Mouse (Mus musculus): ENCODE data around the gene Klhl2. TPM values are rescaled to one million over a fixed set of nuclear protein-coding genes. Genes with fewer than 3 reads are reported as not detected.

Gene Klhl2
- polyA plus RNA-seq, 1 experiment from 2014 or later: 33.8 TPM

GRCm38 (mm10) chr8:64788715-64789114, 61.1 kb downstream of the Klhl2 start:
- Histone ChIP-seq H3K4me1 (replicated peaks; ENCODE audit: control insufficient read depth, insufficient read depth, low read length) (0 out of 2 replicates have a peak, but pooled peaks cover 9% of the 10 kb centered on the region), H3K36me3 (replicated peaks; ENCODE audit: control insufficient read depth, insufficient read depth) (no peaks in the 10 kb centered on the region), H3K9me3 (ENCODE audit: control insufficient read depth, low read length) (no peaks in the 10 kb centered on the region), H3K27me3 (ENCODE audit: control insufficient read depth, insufficient read depth, low read length) (no peaks in the 10 kb centered on the region), H3K4me2 (replicated peaks) (no peak overlapping the region), H3K4me3 (replicated peaks; ENCODE audit: low read length) (no peak overlapping the region), H3K9ac (no peak overlapping the region), H3K27ac (no peak overlapping the region)
- DNase-seq (ENCODE audit: low spot score) (no peak), ATAC-seq (ENCODE audit: low FRiP score) (no peak)
- 95% methylated on average over 4 of the region's 4 CpGs for WGBS

GRCm38 (mm10) chr8:64786801-64787200, 63.0 kb downstream of the Klhl2 start:
- Histone ChIP-seq H3K27me3 (ENCODE audit: control insufficient read depth, insufficient read depth, low read length) (no peaks in the 10 kb centered on the region), H3K4me2 (replicated peaks) (no peak overlapping the region), H3K36me3 (replicated peaks; ENCODE audit: control insufficient read depth, insufficient read depth) (no peaks in the 10 kb centered on the region), H3K9ac (no peak overlapping the region), H3K4me1 (replicated peaks; ENCODE audit: control insufficient read depth, insufficient read depth, low read length) (0 out of 2 replicates have a peak, but pooled peaks cover 9% of the 10 kb centered on the region), H3K4me3 (replicated peaks; ENCODE audit: low read length) (no peak overlapping the region), H3K27ac (no peak overlapping the region), H3K9me3 (ENCODE audit: control insufficient read depth, low read length) (no peaks in the 10 kb centered on the region)
- DNase-seq (ENCODE audit: low spot score) (no peak), ATAC-seq (ENCODE audit: low FRiP score) (no peak)
- 92% methylated on average over 2 of the region's 2 CpGs for WGBS

- Histone ChIP-seq H3K4me1 (replicated peaks; ENCODE audit: control insufficient read depth, insufficient read depth, low read length) (no peaks in the 10 kb centered on the region), H3K4me2 (replicated peaks) (no peak overlapping the region), H3K9me3 (ENCODE audit: control insufficient read depth, low read length) (no peaks in the 10 kb centered on the region), H3K9ac (no peak overlapping the region), H3K27ac (no peak overlapping the region), H3K4me3 (replicated peaks; ENCODE audit: low read length) (no peak overlapping the region), H3K36me3 (replicated peaks; ENCODE audit: control insufficient read depth, insufficient read depth) (no peaks in the 10 kb centered on the region), H3K27me3 (ENCODE audit: control insufficient read depth, insufficient read depth, low read length) (no peaks in the 10 kb centered on the region)
- 92% methylated on average over 5 of the region's 5 CpGs for WGBS
- DNase-seq (ENCODE audit: low spot score): no peak
- no peak for ATAC-seq (ENCODE audit: low FRiP score)
These were observed 65.6 kb downstream of the Klhl2 start for GRCm38 (mm10) chr8:64784235-64784634.

- no peak overlapping the region for H3K4me2 ChIP-seq (replicated peaks)
- 79% methylated on average over 6 of the region's 6 CpGs for WGBS
- ATAC-seq (ENCODE audit: low FRiP score): no peak
These were observed 67.9 kb downstream of the Klhl2 start for GRCm38 (mm10) chr8:64781947-64782346.

GRCm38 (mm10) chr8:64777925-64778324, 71.9 kb downstream of the Klhl2 start:
- 72% methylated on average over 9 of the region's 9 CpGs for WGBS
- no peaks in the 10 kb centered on the region for H3K27me3 ChIP-seq (ENCODE audit: control insufficient read depth, insufficient read depth, low read length)
- ATAC-seq (ENCODE audit: low FRiP score) (0 out of 2 replicates have a peak, but pooled peaks have one; percentile 22), DNase-seq (ENCODE audit: low spot score) (no peak)
- no peak overlapping the region for H3K4me3 ChIP-seq (replicated peaks; ENCODE audit: low read length)
- H3K4me1 ChIP-seq (replicated peaks; ENCODE audit: control insufficient read depth, insufficient read depth, low read length): no peaks in the 10 kb centered on the region
- H3K36me3 ChIP-seq (replicated peaks; ENCODE audit: control insufficient read depth, insufficient read depth): no peaks in the 10 kb centered on the region; the same call in 1 of the 2 replicates
- H3K27ac ChIP-seq: no peak overlapping the region
- no peak overlapping the region for H3K9ac ChIP-seq
- no peak overlapping the region for H3K4me2 ChIP-seq (replicated peaks)
- H3K9me3 ChIP-seq (ENCODE audit: control insufficient read depth, low read length): no peaks in the 10 kb centered on the region

More at GRCm38 (mm10) chr8:64781947-64782346, 67.9 kb downstream of the Klhl2 start:
- H3K9me3 ChIP-seq (ENCODE audit: control insufficient read depth, low read length): no peaks in the 10 kb centered on the region
- H3K9ac ChIP-seq: no peak overlapping the region
- H3K27ac ChIP-seq: no peak overlapping the region
- no peaks in the 10 kb centered on the region for H3K27me3 ChIP-seq (ENCODE audit: control insufficient read depth, insufficient read depth, low read length)
- no peak overlapping the region for H3K4me3 ChIP-seq (replicated peaks; ENCODE audit: low read length)
- no peaks in the 10 kb centered on the region; the same call in 1 of the 2 replicates for H3K36me3 ChIP-seq (replicated peaks; ENCODE audit: control insufficient read depth, insufficient read depth)
- DNase-seq (ENCODE audit: low spot score): no peak
- H3K4me1 ChIP-seq (replicated peaks; ENCODE audit: control insufficient read depth, insufficient read depth, low read length): no peaks in the 10 kb centered on the region

- H3K4me1 ChIP-seq (replicated peaks; ENCODE audit: control insufficient read depth, insufficient read depth, low read length): no peaks in the 10 kb centered on the region
- H3K27me3 ChIP-seq (ENCODE audit: control insufficient read depth, insufficient read depth, low read length): no peaks in the 10 kb centered on the region
- H3K9ac ChIP-seq: no peak overlapping the region
- H3K27ac ChIP-seq: no peak overlapping the region
- H3K9me3 ChIP-seq (ENCODE audit: control insufficient read depth, low read length): no peaks in the 10 kb centered on the region
- DNase-seq (ENCODE audit: low spot score): no peak
- ATAC-seq (ENCODE audit: low FRiP score): no peak
- H3K4me3 ChIP-seq (replicated peaks; ENCODE audit: low read length): no peak overlapping the region
- 98% methylated on average over 6 of the region's 6 CpGs for WGBS
- H3K4me2 ChIP-seq (replicated peaks): no peak overlapping the region
- peaks cover 5% of the 10 kb centered on the region; the same call in 1 of the 2 replicates for H3K36me3 ChIP-seq (replicated peaks; ENCODE audit: control insufficient read depth, insufficient read depth)
These were observed 75.7 kb downstream of the Klhl2 start for GRCm38 (mm10) chr8:64774136-64774535.

GRCm38 (mm10) chr8:64770814-64771213, 79.0 kb downstream of the Klhl2 start:
- ATAC-seq (ENCODE audit: low FRiP score) (no peak), DNase-seq (ENCODE audit: low spot score) (no peak)
- Histone ChIP-seq H3K4me2 (replicated peaks) (no peak overlapping the region), H3K4me1 (replicated peaks; ENCODE audit: control insufficient read depth, insufficient read depth, low read length) (no peaks in the 10 kb centered on the region), H3K27me3 (ENCODE audit: control insufficient read depth, insufficient read depth, low read length) (no peaks in the 10 kb centered on the region), H3K27ac (no peak overlapping the region), H3K4me3 (replicated peaks; ENCODE audit: low read length) (no peak overlapping the region), H3K9ac (no peak overlapping the region), H3K36me3 (replicated peaks; ENCODE audit: control insufficient read depth, insufficient read depth) (0 out of 2 replicates have a peak, but pooled peaks cover 5% of the 10 kb centered on the region), H3K9me3 (ENCODE audit: control insufficient read depth, low read length) (no peaks in the 10 kb centered on the region)
- 95% methylated on average over 7 of the region's 7 CpGs for WGBS

GRCm38 (mm10) chr8:64769586-64769985, 80.2 kb downstream of the Klhl2 start:
- no peaks in the 10 kb centered on the region for H3K4me1 ChIP-seq (replicated peaks; ENCODE audit: control insufficient read depth, insufficient read depth, low read length)
- ATAC-seq (ENCODE audit: low FRiP score): no peak
- H3K9me3 ChIP-seq (ENCODE audit: control insufficient read depth, low read length): no peaks in the 10 kb centered on the region

GRCm38 (mm10) chr8:64768645-64769044, 81.2 kb downstream of the Klhl2 start:
- Histone ChIP-seq H3K4me2 (replicated peaks) (no peak overlapping the region), H3K9ac (no peak overlapping the region), H3K27me3 (ENCODE audit: control insufficient read depth, insufficient read depth, low read length) (no peaks in the 10 kb centered on the region), H3K27ac (no peak overlapping the region), H3K9me3 (ENCODE audit: control insufficient read depth, low read length) (no peaks in the 10 kb centered on the region), H3K4me3 (replicated peaks; ENCODE audit: low read length) (no peak overlapping the region), H3K4me1 (replicated peaks; ENCODE audit: control insufficient read depth, insufficient read depth, low read length) (no peaks in the 10 kb centered on the region), H3K36me3 (replicated peaks; ENCODE audit: control insufficient read depth, insufficient read depth) (peaks cover 5% of the 10 kb centered on the region; the same call in 1 of the 2 replicates)
- 92% methylated on average over 7 of the region's 9 CpGs for WGBS
- DNase-seq (ENCODE audit: low spot score) (no peak), ATAC-seq (ENCODE audit: low FRiP score) (no peak)

More at GRCm38 (mm10) chr8:64769586-64769985, 80.2 kb downstream of the Klhl2 start:
- Histone ChIP-seq H3K4me2 (replicated peaks) (no peak overlapping the region), H3K9ac (no peak overlapping the region), H3K4me3 (replicated peaks; ENCODE audit: low read length) (no peak overlapping the region), H3K36me3 (replicated peaks; ENCODE audit: control insufficient read depth, insufficient read depth) (0 out of 2 replicates have a peak, but pooled peaks cover 5% of the 10 kb centered on the region), H3K27me3 (ENCODE audit: control insufficient read depth, insufficient read depth, low read length) (no peaks in the 10 kb centered on the region), H3K27ac (no peak overlapping the region)
- 73% methylated on average over 7 of the region's 7 CpGs for WGBS
- no peak for DNase-seq (ENCODE audit: low spot score)

- H3K4me1 ChIP-seq (replicated peaks; ENCODE audit: control insufficient read depth, insufficient read depth, low read length): no peaks in the 10 kb centered on the region
- no peak overlapping the region for H3K4me2 ChIP-seq (replicated peaks)
- H3K36me3 ChIP-seq (replicated peaks; ENCODE audit: control insufficient read depth, insufficient read depth): peaks cover 5% of the 10 kb centered on the region; the same call in 1 of the 2 replicates
- H3K27ac ChIP-seq: no peak overlapping the region
- no peaks in the 10 kb centered on the region for H3K27me3 ChIP-seq (ENCODE audit: control insufficient read depth, insufficient read depth, low read length)
- ATAC-seq (ENCODE audit: low FRiP score) (no peak), DNase-seq (ENCODE audit: low spot score) (no peak)
- H3K9me3 ChIP-seq (ENCODE audit: control insufficient read depth, low read length): no peaks in the 10 kb centered on the region
- WGBS: 92% methylated on average over 9 of the region's 9 CpGs
- H3K9ac ChIP-seq: no peak overlapping the region
- no peak overlapping the region for H3K4me3 ChIP-seq (replicated peaks; ENCODE audit: low read length)
These were observed 82.8 kb downstream of the Klhl2 start for GRCm38 (mm10) chr8:64767047-64767446.

Measured in hindbrain, embryonic 14.5 days (tissue).